Mouse (Mus musculus): ENCODE results near the gene Ctsg.

GRCm38 (mm10) chr14:56098940-56099339 lies 3.4 kb downstream of the Ctsg start:
- no peak for TF ChIP-seq MAFK (IDR thresholded peaks at IDR 0.05; ENCODE audit: insufficient read depth, low read depth, low read length)
- no peak for TF ChIP-seq HCFC1 (IDR thresholded peaks at IDR 0.05; ENCODE audit: borderline replicate concordance, insufficient read depth, low read length)
- peak; percentile 47; the same call in 1 of the 2 replicates for TF ChIP-seq ZNF384 (IDR thresholded peaks at IDR 0.05; ENCODE audit: low read depth, low read length)
- TF ChIP-seq ZC3H11A (IDR thresholded peaks at IDR 0.05; ENCODE audit: borderline replicate concordance, low read depth, low read length), result peak; percentile 55; the same call in 1 of the 2 replicates
